Mouse (Mus musculus): ENCODE data around the gene Klk1b26.
"Not testable (repeated sequence)": the region's sequence is repeated elsewhere in the genome, so short reads cannot be mapped to it uniquely, and the experiment has no call there.

Klk1b26 gene

GRCm38 (mm10) chr7:44011868-44012267 is at the start of gene Klk1b26:
Klk1b26 (plus strand) TSS chr7:44012168.
- DNase-seq = not testable (repeated sequence)

DNA sequence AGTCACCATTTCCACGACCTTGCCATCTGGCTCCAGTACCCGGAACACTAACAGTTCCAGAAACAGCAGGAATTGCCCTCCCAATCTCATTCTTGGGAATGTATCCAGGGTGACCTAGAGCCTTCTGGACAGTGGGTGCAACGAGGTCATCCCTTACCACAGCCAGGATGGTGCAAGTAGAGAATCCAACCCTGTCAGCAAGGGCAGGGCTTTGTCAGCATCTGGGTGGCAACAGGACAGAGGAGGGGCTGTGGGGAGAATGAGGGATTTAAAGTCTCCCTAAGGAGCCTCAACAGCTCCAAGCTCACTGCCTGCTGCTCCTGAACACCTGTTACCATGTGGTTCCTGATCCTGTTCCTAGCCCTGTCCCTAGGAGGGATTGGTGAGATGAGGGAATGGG is 45.5 kb upstream of the Klk1b26 start, which contains the start of gene Klk1b1:
Klk1b1 (plus strand) TSS at position 301 of the 400 bp plus-strand sequence.
- no peak for DNase-seq

- no peak for DNase-seq
Observed at GRCm38 (mm10) chr7:43967058-43967457, 44.9 kb upstream of the Klk1b26 start.

GRCm38 (mm10) chr7:43967612-43968011 is 44.4 kb upstream of the Klk1b26 start:
- no peak for DNase-seq

- DNase-seq = not testable (repeated sequence)
Observed at GRCm38 (mm10) chr7:43975761-43976160, 36.2 kb upstream of the Klk1b26 start, which contains the start of gene Klk1b9. Klk1b9 (plus strand) TSS chr7:43976061.

DNA sequence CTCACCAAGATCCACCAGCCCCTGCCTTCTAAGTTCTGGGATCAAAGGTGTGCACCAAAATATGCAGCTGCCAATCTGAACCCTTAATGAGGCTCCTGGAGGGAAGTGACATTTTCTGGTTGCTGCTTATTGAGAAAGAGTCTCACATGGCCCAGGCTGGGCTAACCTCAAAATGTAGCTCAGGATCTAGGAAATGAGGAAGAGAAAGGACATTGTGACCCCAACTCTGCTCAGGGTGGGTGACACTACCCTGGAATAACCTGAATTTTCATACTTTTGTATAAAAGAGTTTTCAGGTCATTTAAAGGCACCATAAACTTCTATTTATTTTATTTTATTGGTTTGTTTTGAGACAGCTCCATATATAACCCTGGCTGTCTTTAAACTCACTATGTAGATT is 26.3 kb upstream of the Klk1b26 start:
- no peak for DNase-seq

DNA sequence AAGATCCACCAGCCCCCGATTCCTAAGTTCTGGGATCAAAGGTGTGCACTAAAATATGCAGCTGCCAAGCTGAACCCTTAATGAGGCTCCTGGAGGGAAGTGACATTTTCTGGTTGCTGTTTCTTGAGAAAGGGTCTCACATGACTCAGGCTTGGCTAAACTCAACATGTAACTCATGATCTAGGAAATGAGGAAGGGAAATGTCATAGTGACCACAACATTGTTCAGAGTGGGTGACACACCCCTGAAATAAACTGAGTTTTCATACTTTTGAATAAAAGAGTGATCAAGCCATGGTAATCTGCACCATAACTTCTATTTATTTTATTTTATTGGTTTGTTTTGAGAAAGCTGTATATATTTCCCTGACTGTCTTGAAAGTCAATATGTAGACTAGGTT is 17.1 kb upstream of the Klk1b26 start:
- not testable (repeated sequence) for DNase-seq

GRCm38 (mm10) chr7:43995577-43995976 is 16.4 kb upstream of the Klk1b26 start, which contains the start of gene Klk1b11:
Klk1b11 (plus strand) TSS chr7:43995877.
- not testable (repeated sequence) for DNase-seq

- no peak for DNase-seq
Observed at GRCm38 (mm10) chr7:44004847-44005246, 7.1 kb upstream of the Klk1b26 start.

DNA sequence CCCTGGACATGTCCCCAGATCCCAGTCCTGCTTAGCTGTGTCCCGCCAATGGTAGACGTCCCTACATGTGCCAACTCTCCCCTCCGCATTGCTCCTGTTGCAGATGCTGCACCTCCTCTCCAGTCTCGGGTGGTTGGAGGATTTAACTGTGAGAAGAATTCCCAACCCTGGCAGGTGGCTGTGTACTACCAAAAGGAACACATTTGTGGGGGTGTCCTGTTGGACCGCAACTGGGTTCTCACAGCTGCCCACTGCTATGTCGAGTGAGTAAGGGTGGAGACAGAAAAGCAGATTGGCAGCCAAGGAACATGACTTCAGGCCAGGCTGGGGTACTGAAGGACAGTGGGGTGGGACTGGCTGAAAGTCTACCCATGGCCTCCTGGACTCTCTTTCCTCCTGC is 2.7 kb downstream of the Klk1b26 start:
- not testable (repeated sequence) for DNase-seq

DNA sequence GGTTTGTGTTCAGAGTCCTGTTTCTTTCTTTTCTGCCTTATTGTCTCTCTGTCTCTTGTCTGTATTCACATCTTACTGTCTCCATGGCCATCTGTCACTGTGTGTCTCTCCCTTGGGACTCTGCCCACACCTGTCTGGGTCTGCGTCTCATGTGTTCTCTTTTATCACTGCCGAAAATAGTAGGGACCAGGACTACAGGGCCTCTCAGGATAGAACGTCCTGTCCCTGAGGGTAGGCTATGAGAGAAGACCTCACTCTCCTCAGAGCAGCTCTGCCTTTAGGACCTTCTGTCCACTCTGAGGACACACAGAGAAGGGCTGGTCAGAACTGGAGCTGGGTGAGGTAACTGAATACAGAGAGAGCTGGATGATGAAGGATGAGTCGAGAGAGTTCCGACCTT is 3.1 kb downstream of the Klk1b26 start:
- no peak for DNase-seq

- DNase-seq = not testable (repeated sequence)
Observed at GRCm38 (mm10) chr7:44051990-44052389, 40.0 kb downstream of the Klk1b26 start, which contains the start of gene Klk1b27. Klk1b27 (plus strand) TSS chr7:44052290.
